ENCODE assay signal across 17 mouse cellular contexts in genomic region chr13:70474746-70475145, GRCm38 (mm10).
"Had no signal": no experiment of that assay in that cellular context is flagged by ENCODE, and none has a peak within 500 bp of the region (broad histone marks: within the 10 kb centered on the region; RNA-seq: fewer than 3 reads in every experiment).

No protein-coding gene starts in this region.

- H3K27me3 ChIP-seq: lung, embryonic 15.5 days; megakaryocyte, embryonic 14.5 days; midbrain, embryonic 13.5 days; midbrain, embryonic 15.5 days; neural tube, embryonic 12.5 days; stomach, embryonic 15.5 days had no signal

- H3K4me1 ChIP-seq: lung, embryonic 15.5 days; megakaryocyte, embryonic 14.5 days; midbrain, embryonic 13.5 days; midbrain, embryonic 15.5 days; neural tube, embryonic 12.5 days; stomach, embryonic 15.5 days had no signal

- DNase-seq: lung, adult 2 months; lung, postnatal 14 days; lung, postnatal 36 days; right cerebral cortex, postnatal 14 days; thymus, adult 2 months; thymus, postnatal 25 days; thymus, postnatal 4 days had no signal

- ATAC-seq: lung, postnatal 0 days; midbrain, embryonic 13.5 days; midbrain, embryonic 15.5 days had no signal

- H3K9me3 ChIP-seq: lung, embryonic 15.5 days; midbrain, embryonic 13.5 days; midbrain, embryonic 15.5 days; neural tube, embryonic 12.5 days; stomach, embryonic 15.5 days had no signal

- H3K9ac ChIP-seq: lung, embryonic 15.5 days; midbrain, embryonic 13.5 days; midbrain, embryonic 15.5 days; neural tube, embryonic 12.5 days; stomach, embryonic 15.5 days had no signal

- H3K27ac ChIP-seq: lung, embryonic 15.5 days; macrophage; midbrain, embryonic 13.5 days; midbrain, embryonic 15.5 days; neural tube, embryonic 12.5 days; stomach, embryonic 15.5 days; stomach, postnatal 0 days had no signal

- H3K4me3 ChIP-seq: lung, embryonic 15.5 days; megakaryocyte, embryonic 14.5 days; midbrain, embryonic 13.5 days; midbrain, embryonic 15.5 days; neural tube, embryonic 12.5 days; stomach, embryonic 15.5 days had no signal

- H3K4me2 ChIP-seq: lung, embryonic 15.5 days; midbrain, embryonic 11.5 days; midbrain, embryonic 13.5 days; midbrain, embryonic 15.5 days; neural tube, embryonic 12.5 days; stomach, embryonic 15.5 days had no signal

- H3K36me3 ChIP-seq: lung, embryonic 15.5 days; midbrain, embryonic 13.5 days; midbrain, embryonic 15.5 days; neural tube, embryonic 12.5 days; stomach, embryonic 15.5 days had no signal
